Mouse (Mus musculus) heart, embryonic 16.5 days (tissue): Measurements from ENCODE around the gene Adamtsl5. TPM values are rescaled to one million over a fixed set of nuclear protein-coding genes. Genes with fewer than 3 reads are reported as not detected.

ENCODE experiments used
- ATAC-seq: fragments of 200-750 bp; cut with Nextera tagmentation; replicated peaks from 2 replicates; pipeline ENCODE4 v1.8.0; 2017; ENCODE audit warnings: moderate number of reproducible peaks; ENCODE audit not compliant: insufficient read depth, low FRiP score; ENCODE audit errors: extremely low read depth
- H3K27ac ChIP-seq: fragments of 300-500 bp; sonication (generic); 2 replicates; pipeline ENCODE4 v1.5.1; 2014; ENCODE audit warnings: mild to moderate bottlenecking, low read length, control low read depth, moderate library complexity
- H3K27me3 ChIP-seq: fragments of 300-500 bp; sonication (generic); 2 replicates; pipeline ENCODE4 v1.6.1; 2014; ENCODE audit warnings: low read length, mixed read lengths; ENCODE audit not compliant: control insufficient read depth, insufficient read depth
- H3K36me3 ChIP-seq: fragments of 300-500 bp; sonication (generic); 2 replicates; pipeline ENCODE4 v1.6.1; 2014; ENCODE audit not compliant: control insufficient read depth, insufficient read depth
- H3K4me1 ChIP-seq: fragments of 300-500 bp; sonication (generic); 2 replicates; pipeline ENCODE4 v1.6.1; 2014; ENCODE audit warnings: low read length, mixed read lengths; ENCODE audit not compliant: control insufficient read depth, insufficient read depth
- H3K4me2 ChIP-seq: fragments of 300-500 bp; sonication (generic); 2 replicates; pipeline ENCODE4 v1.6.1; 2014; ENCODE audit warnings: low read depth, mild to moderate bottlenecking, control low read depth, low read length
- H3K4me3 ChIP-seq: fragments of 300-500 bp; sonication (generic); 2 replicates; pipeline ENCODE4 v1.5.1; 2014; ENCODE audit warnings: mild to moderate bottlenecking, control low read depth, low read length
- H3K9ac ChIP-seq: fragments of 300-500 bp; sonication (generic); 2 replicates; pipeline ENCODE4 v1.6.1; 2014; ENCODE audit warnings: low read length, control low read depth
- H3K9me3 ChIP-seq: fragments of 300-500 bp; sonication (generic); replicated peaks from 2 replicates; pipeline ENCODE4 v1.6.1; 2016; ENCODE audit warnings: low read length; ENCODE audit not compliant: control insufficient read depth
- WGBS: fragments of 180-500 bp; shearing (Covaris S2); extraction: QIAGEN DNeasy Blood & Tissue Kit; methylation state at CpG from one replicate; pipeline ENCODE4 v1.1.7; 2014; 5-methylcytosine and 5-hydroxymethylcytosine counted together
- polyA plus RNA-seq: library from polyadenylated mRNA; unstranded; fragments of >200 nt; fragmentation: Nextera tagmentation; extraction: Ambion mirVana; gene quantifications from 2 replicates; pipeline ENCODE4 v1.2.1, GENCODE M21; 2015

The Adamtsl5 gene
- polyA plus RNA-seq, 1 experiment from 2014 or later, result 16.0 TPM

GRCm38 (mm10) chr10:80377716-80378115 lies 29.5 kb upstream of the Adamtsl5 start:
- Histone ChIP-seq H3K4me1 (no peaks in the 10 kb centered on the region), H3K27me3 (no peaks in the 10 kb centered on the region), H3K36me3 (peaks cover 19% of the 10 kb centered on the region), H3K4me2 (no peak overlapping the region), H3K4me3 (no peak overlapping the region), H3K9me3 (peaks cover 3% of the 10 kb centered on the region; the same call in 1 of the 2 replicates), H3K9ac (no peak overlapping the region), H3K27ac (no peak overlapping the region)
- no peak for ATAC-seq
- WGBS, result 45% methylated on average over 10 of the region's 10 CpGs

GRCm38 (mm10) chr10:80376160-80376559 lies 27.9 kb upstream of the Adamtsl5 start:
- no peaks in the 10 kb centered on the region for H3K27me3 ChIP-seq
- 3% methylated on average over 7 of the region's 7 CpGs for WGBS

GRCm38 (mm10) chr10:80374063-80374462 lies 25.9 kb upstream of the Adamtsl5 start:
- ATAC-seq, result no peak
- no peaks in the 10 kb centered on the region for H3K36me3 ChIP-seq
- no peak overlapping the region for H3K27ac ChIP-seq
- H3K4me3 ChIP-seq, result no peak overlapping the region
- no peaks in the 10 kb centered on the region for H3K27me3 ChIP-seq
- peaks cover 3% of the 10 kb centered on the region; the same call in 1 of the 2 replicates for H3K9me3 ChIP-seq
- no peak overlapping the region for H3K9ac ChIP-seq
- WGBS, result 21% methylated on average over 6 of the region's 6 CpGs
- H3K4me1 ChIP-seq, result no peaks in the 10 kb centered on the region
- no peak overlapping the region for H3K4me2 ChIP-seq

More at GRCm38 (mm10) chr10:80376160-80376559, 27.9 kb upstream of the Adamtsl5 start:
- Histone ChIP-seq H3K9me3 (peaks cover 3% of the 10 kb centered on the region; the same call in 1 of the 2 replicates), H3K27ac (no peak overlapping the region), H3K4me3 (no peak overlapping the region), H3K4me2 (no peak overlapping the region), H3K4me1 (no peaks in the 10 kb centered on the region), H3K9ac (no peak overlapping the region), H3K36me3 (peaks cover 6% of the 10 kb centered on the region)
- ATAC-seq, result no peak

- no peak overlapping the region for H3K9ac ChIP-seq
These were observed 24.5 kb upstream of the Adamtsl5 start for GRCm38 (mm10) chr10:80372706-80373105.

GRCm38 (mm10) chr10:80371983-80372382 lies 23.8 kb upstream of the Adamtsl5 start:
- WGBS, result 53% methylated on average over 9 of the region's 9 CpGs
- H3K27me3 ChIP-seq, result 0 out of 2 replicates have a peak, but pooled peaks cover 5% of the 10 kb centered on the region
- no peaks in the 10 kb centered on the region for H3K36me3 ChIP-seq
- H3K27ac ChIP-seq, result no peak overlapping the region
- no peak; the same call in 1 of the 2 replicates for ATAC-seq
- no peak overlapping the region for H3K4me3 ChIP-seq
- no peaks in the 10 kb centered on the region for H3K4me1 ChIP-seq
- H3K9me3 ChIP-seq, result peaks cover 5% of the 10 kb centered on the region
- H3K4me2 ChIP-seq, result no peak overlapping the region
- H3K9ac ChIP-seq, result no peak overlapping the region

More at GRCm38 (mm10) chr10:80372706-80373105, 24.5 kb upstream of the Adamtsl5 start:
- no peak overlapping the region for H3K27ac ChIP-seq
- H3K4me3 ChIP-seq, result no peak overlapping the region
- ATAC-seq, result no peak
- 82% methylated on average over 6 of the region's 6 CpGs for WGBS
- H3K27me3 ChIP-seq, result 0 out of 2 replicates have a peak, but pooled peaks cover 3% of the 10 kb centered on the region
- no peak overlapping the region for H3K4me2 ChIP-seq
- H3K36me3 ChIP-seq, result no peaks in the 10 kb centered on the region
- H3K9me3 ChIP-seq, result peaks cover 5% of the 10 kb centered on the region
- no peaks in the 10 kb centered on the region for H3K4me1 ChIP-seq

GRCm38 (mm10) chr10:80371411-80371966 lies 23.3 kb upstream of the Adamtsl5 start:
- Histone ChIP-seq H3K9ac (no peak overlapping the region), H3K4me3 (peak overlapping the region; percentile 30), H3K27me3 (0 out of 2 replicates have a peak, but pooled peaks cover 7% of the 10 kb centered on the region), H3K9me3 (peaks cover 5% of the 10 kb centered on the region), H3K4me1 (no peaks in the 10 kb centered on the region), H3K36me3 (no peaks in the 10 kb centered on the region), H3K4me2 (peak overlapping the region; percentile 30; the same call in 1 of the 2 replicates), H3K27ac (no peak overlapping the region)
- 7% methylated on average over 12 of the region's 12 CpGs for WGBS
- peak; percentile 67 for ATAC-seq

- H3K27me3 ChIP-seq, result peaks cover 12% of the 10 kb centered on the region; the same call in 1 of the 2 replicates
These were observed 22.0 kb upstream of the Adamtsl5 start for GRCm38 (mm10) chr10:80369995-80370747.

GRCm38 (mm10) chr10:80368392-80368791 lies 20.2 kb upstream of the Adamtsl5 start:
- Histone ChIP-seq H3K9me3 (peaks cover 2% of the 10 kb centered on the region; the same call in 1 of the 2 replicates), H3K27me3 (peaks cover 25% of the 10 kb centered on the region), H3K4me3 (no peak overlapping the region), H3K9ac (no peak overlapping the region), H3K4me1 (no peaks in the 10 kb centered on the region), H3K27ac (no peak overlapping the region), H3K4me2 (no peak overlapping the region), H3K36me3 (no peaks in the 10 kb centered on the region)
- ATAC-seq, result no peak
- WGBS, result 78% methylated on average over 6 of the region's 6 CpGs

More at GRCm38 (mm10) chr10:80369995-80370747, 22.0 kb upstream of the Adamtsl5 start:
- Histone ChIP-seq H3K9me3 (peaks cover 5% of the 10 kb centered on the region), H3K4me3 (no peak overlapping the region), H3K9ac (no peak overlapping the region), H3K36me3 (no peaks in the 10 kb centered on the region), H3K4me1 (no peaks in the 10 kb centered on the region), H3K27ac (no peak overlapping the region), H3K4me2 (no peak overlapping the region)
- WGBS, result 76% methylated on average over 21 of the region's 21 CpGs
- no peak for ATAC-seq

GRCm38 (mm10) chr10:80367954-80368353 lies 19.7 kb upstream of the Adamtsl5 start:
- H3K9me3 ChIP-seq, result peaks cover 2% of the 10 kb centered on the region; the same call in 1 of the 2 replicates
- 53% methylated on average over 5 of the region's 5 CpGs for WGBS

More at GRCm38 (mm10) chr10:80367954-80368353, 19.7 kb upstream of the Adamtsl5 start:
- H3K27ac ChIP-seq, result no peak overlapping the region
- no peak overlapping the region for H3K9ac ChIP-seq
- H3K36me3 ChIP-seq, result no peaks in the 10 kb centered on the region
- no peaks in the 10 kb centered on the region for H3K4me1 ChIP-seq
- H3K27me3 ChIP-seq, result peaks cover 26% of the 10 kb centered on the region
- ATAC-seq, result no peak
- no peak overlapping the region for H3K4me2 ChIP-seq
- H3K4me3 ChIP-seq, result no peak overlapping the region
